Mouse (Mus musculus) olfactory bulb, adult 2 months (tissue): ENCODE data around the gene Hnf1b.

Experiments used
- CTCF ChIP-seq: fragments of 200-500 bp; IDR thresholded peaks from 2 replicates; pipeline ENCODE4 v1.5.1; 2012; ENCODE audit warnings: low read depth, mild to moderate bottlenecking, low read length, moderate library complexity; ENCODE audit not compliant: insufficient read depth
- POLR2A ChIP-seq: fragments of 200-500 bp; IDR thresholded peaks from 2 replicates; pipeline ENCODE4 v1.6.1; 2012; ENCODE audit warnings: mild to moderate bottlenecking, low read depth, low read length, moderate library complexity; ENCODE audit not compliant: insufficient read depth

GRCm38 (mm10) chr11:83876630-83877029 lies 26.8 kb downstream of the Hnf1b start:
- TF ChIP-seq CTCF (no peak), POLR2A (no peak)
